Mouse (Mus musculus) brain, embryonic 14.5 days (tissue): ENCODE data around the gene Dhx33. TPM values are rescaled to one million over a fixed set of nuclear protein-coding genes. Genes with fewer than 3 reads are reported as not detected.

Experiments
- DNase-seq: peaks from one replicate; pipeline ENCODE4 v3.0.0-alpha.2; 2011; ENCODE audit warnings: low read depth
- CTCF ChIP-seq: fragments of 200-500 bp; IDR thresholded peaks from 2 replicates; pipeline ENCODE4 v1.5.1; 2012; ENCODE audit warnings: inconsistent platforms, mild to moderate bottlenecking, moderate library complexity, borderline replicate concordance; ENCODE audit not compliant: insufficient read depth, insufficient read length; ENCODE audit errors: extremely low read depth
- POLR2A ChIP-seq: fragments of 200-500 bp; IDR thresholded peaks from 2 replicates; pipeline ENCODE4 v1.6.1; 2012; ENCODE audit warnings: mild to moderate bottlenecking, inconsistent platforms, borderline replicate concordance; ENCODE audit not compliant: poor library complexity, insufficient read depth, insufficient read length, severe bottlenecking; ENCODE audit errors: extremely low read depth
- polyA plus RNA-seq: library from polyadenylated mRNA; depleted of rRNA; stranded (reverse); fragments of >200 nt; gene quantifications from 2 replicates; pipeline ENCODE4 v1.2.3, GENCODE M21; 2012; rRNA removed

Gene Dhx33
- 27.9 and 28.1 TPM in 2 replicates for polyA plus RNA-seq

DNA sequence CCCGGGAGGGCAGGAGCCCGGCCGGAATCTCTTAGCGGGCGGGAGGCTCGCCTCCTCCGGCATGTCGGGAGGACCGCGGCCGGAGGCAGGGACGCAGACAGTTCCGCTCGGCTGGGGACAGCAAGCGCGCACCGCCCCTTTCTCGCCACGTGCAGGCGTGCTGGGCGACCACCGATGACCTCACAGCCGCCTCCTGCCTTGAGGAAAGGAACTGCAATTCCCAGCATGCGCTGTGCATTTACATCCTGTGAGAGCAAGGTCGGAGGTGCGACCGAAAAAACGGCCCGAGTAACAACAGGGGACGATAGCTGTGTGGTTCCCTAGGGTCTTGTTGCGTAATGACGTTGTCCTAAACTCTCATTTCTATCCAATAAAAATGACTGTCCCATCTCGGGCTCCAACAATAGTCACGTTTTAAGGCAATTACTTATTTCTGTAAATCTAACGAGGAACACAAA, at the start of gene Dhx33:
Gene Dhx33 (minus strand): TSS at position 122 of the 458 bp plus-strand sequence.
- DNase-seq = peak; percentile 100
- TF ChIP-seq POLR2A (peak; percentile 30; the same call in 1 of the 2 replicates), CTCF (peak; percentile 15; the same call in 1 of the 2 replicates)

DNA sequence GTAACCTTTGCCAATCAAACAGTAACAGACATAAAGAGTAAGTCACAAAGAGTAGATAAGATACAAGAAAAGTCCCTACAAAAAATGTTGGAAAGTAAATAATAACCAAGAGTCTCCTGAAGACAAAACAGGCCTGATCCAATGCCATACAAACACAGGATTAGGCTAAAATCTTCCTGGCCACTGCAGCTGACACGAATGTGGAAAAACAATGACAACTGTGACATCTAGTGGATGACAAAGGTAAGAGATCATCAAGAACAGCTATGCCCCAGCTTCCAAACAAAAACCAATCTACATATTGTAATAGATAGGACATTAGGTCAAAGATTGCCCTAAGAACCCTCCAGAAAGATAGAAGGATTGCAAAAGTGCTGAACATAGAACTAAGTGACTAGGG, 48.3 kb upstream of the Dhx33 start:
- no peak for TF ChIP-seq POLR2A
- peak; percentile 57; the same call in 1 of the 2 replicates for TF ChIP-seq CTCF
- DNase-seq = peak; percentile 86

DNA sequence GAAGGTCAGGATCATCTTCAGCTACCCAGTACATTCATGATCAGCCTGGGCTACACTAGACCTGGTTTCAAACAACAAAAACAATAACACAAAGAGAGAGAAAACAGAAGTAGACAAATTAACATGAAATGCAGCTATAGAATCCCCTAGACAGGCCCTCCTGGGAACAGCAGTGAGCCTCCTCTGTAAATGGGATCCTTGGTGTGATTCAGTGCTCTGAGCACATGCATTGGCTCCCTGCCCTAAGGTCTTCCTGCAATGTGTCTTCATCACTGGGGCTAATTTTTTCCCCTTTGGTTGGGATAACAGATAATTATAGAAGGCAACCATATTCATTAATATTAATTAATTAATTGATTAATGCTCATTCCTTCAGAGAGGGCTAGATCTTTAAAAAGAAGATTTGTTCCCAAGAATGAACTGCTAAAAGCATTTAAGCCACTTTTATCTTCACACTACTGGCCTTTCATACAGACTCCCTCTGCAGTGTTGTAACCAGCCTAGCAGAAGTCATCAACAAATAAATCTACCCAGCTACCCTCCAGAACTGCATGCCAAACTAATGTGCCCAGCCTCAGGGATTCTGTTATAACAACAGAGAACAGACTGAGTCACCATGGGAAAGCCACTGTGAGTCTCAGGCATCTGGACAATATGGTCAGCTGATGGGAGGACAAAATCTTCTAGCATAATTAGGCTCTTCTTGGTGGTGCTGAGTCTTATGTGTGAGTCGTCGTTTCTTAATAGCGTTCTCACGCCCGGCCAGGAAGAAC, 35.5 kb upstream of the Dhx33 start:
- no peak for DNase-seq
- TF ChIP-seq CTCF (no peak), POLR2A (no peak)

DNA sequence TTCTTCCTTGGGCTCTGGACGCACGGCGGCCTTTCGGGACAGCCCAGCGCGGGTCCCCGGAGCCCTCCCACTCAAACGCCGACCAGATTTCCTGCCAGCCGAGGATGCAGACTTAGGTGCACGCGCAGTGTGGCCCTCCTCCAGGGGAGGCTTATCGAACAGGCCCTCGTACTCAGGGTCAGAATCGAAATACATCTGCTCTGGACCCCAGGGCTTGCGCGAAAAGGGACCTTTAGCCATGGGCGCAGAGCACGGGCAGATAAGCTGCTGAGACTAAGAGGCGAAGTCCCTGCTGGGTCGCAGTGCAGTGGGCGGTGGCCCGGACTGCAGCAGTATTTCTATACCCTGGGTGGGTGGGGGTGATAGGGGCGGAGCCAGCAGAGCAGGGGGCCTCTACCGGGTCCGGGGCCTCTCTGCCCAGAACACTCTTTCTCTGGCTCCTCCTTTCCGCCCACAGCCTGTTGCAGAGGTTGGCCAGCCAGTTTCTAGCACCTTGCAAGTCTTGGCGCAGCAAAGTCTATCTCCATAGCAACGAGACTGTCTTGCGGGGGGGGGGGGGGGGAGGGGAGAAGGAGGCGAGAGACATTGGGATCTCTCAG, 29.0 kb upstream of the Dhx33 start, which contains the start of gene 6330403K07Rik:
Gene 6330403K07Rik (minus strand): TSS at position 351 of the 599 bp plus-strand sequence.
- TF ChIP-seq POLR2A = peak; percentile 78; the same call in 1 of the 2 replicates
- TF ChIP-seq CTCF = no peak
- DNase-seq = peak; percentile 98

DNA sequence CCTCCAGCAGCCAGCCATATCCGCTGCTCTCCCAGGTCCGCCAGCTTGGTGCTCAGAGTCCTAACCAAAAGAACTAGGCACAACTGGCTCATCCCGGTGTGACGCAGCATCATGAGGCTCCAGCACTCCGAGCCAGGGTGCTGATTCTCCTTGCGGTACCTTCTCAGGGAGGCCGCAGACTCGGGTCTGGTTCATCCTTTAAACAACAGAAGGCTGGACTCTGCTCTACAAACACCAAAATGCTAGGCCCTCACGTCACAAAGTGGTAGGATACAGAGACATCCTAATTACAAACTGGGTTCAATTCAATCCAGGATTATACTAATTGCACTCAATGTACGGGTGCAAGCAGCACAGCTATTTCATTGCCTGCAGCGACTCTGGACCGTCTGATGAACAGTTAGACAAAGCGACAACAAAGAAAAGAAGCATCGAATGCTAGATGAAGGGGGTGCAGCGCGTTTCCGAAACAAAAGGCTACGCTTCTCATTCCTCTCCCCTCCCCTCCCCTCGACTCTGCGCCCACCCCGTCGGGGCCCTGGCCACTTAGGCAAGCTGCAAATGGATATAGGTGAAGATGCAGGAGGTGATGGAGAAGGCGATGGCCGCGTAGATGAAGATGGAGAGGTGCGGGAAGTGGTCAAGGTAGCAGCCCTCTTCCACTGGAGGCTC, 28.4 kb upstream of the Dhx33 start:
- TF ChIP-seq CTCF = no peak
- no peak; the same call in 1 of the 2 replicates for TF ChIP-seq POLR2A
- DNase-seq = peak; percentile 80

DNA sequence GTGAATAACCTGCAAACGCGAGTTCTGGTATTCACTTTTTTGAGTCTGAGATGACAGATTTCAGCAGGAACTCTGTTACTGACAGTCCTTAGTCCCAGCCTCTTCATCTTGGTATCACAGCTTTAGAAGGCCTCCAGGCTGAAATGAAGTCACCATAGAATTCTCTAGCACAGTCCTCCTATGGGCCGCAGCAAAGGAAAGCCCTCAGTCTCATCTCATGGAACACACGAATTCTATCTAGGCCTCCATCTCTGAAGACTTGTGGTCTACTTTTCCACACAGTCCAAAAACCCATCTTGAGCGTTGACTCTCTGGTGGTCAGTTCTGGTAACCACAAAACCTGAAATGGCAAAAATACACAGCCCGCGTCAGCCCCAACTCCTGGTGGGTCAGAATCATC, 27.8 kb upstream of the Dhx33 start:
- TF ChIP-seq CTCF = no peak
- no peak for TF ChIP-seq POLR2A
- DNase-seq = no peak

DNA sequence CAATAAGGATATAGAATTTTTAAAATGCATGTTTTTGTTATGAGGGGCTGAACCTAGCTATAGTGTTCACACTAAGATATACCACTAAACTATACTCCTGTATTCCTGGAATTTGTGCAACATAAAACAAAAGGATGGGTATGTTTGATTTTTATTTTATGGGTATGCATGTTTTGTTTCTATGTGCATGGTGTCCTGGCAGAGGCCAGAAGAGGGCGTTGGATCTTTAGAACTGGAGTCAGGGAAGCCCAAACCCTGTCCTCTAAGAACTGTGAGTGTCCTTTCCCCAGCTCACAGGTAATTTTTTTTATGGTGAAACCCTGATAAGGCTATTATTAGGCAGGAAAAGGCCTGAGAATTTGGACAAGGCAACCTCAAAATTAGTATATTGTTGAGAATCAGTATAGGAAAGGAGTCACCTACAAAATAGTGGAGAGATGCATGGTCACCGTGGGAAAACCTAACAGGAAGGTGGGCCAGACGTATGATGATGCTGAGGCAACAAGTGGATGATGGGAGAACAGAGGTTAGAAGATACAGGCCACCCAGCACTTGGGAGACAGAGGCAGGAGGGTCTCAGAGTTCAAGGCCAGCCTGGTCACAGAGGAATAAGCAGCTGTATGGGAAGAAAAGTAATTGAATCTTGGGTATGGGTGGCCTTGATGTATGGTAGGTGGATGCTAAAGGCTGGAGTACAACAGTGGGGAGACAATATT, 25.3 kb upstream of the Dhx33 start:
- TF ChIP-seq CTCF (0 out of 2 replicates have a peak, but pooled peaks have one; percentile 16), POLR2A (no peak)
- DNase-seq = no peak

DNA sequence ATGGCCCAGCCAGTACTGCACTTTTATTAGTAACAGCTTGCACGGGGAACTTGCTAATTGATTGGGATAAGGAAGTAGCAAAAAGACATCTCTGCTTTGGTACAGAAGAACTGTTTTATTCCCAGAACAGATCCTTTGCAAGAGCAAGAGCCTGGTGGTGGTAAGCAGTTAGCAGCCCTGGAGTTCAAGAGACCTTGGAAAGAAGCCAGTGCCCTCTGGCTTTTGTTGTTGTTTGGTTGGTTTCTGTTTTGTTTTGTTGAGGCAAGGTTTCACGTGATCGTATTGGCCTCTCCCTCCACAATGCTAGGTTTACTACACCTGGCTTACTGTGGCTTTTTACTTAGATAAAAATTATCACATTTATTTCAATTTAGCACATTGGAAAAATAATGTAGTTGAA, 24.0 kb upstream of the Dhx33 start:
- TF ChIP-seq CTCF (no peak), POLR2A (no peak)
- no peak for DNase-seq

DNA sequence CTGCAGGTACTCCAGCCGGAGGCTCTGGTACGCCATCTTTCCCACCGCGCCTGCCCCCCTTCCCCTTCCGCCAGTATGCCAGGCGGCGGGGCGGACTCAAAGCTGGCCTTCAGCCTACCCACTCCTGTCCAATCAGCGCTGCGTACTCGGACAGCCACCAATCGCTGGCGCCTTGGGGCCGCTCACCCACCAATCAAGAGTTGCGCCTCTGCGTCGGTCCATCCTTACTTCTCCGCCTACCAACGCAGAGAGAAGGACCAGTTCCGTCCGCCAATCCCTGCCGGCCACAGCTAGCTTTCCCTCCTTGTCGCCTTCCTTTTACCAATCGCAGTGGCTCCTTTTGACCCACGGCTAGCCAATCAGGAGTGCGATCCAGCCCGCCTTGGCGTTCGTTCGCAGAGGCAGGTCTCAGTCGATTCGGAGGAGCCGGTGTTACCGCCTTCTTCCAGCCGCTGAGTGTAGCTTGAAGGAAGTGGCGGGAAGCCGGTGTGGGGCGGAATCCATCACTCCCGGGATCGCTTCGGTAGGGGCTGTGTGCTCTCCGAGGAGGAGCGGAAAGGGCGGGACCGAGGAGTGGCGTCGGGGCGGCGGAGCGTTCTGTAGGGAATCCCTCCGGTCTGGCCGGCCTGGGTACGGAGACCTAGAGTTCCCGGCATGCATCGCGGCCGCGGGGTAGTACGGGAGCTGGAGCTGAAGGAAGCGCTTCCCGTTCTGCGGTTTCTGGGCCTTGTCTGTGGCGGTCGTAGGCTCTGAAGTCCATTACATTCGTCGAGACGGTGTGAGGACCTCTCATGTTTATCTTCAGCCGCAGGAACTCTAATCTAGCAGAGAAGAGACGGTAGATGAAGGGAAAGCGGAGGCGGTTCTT, 15.2 kb upstream of the Dhx33 start, which contains the start of the genes Mis12 and Derl2:
Gene Mis12 (plus strand): TSS at position 411 of the 868 bp plus-strand sequence.
Gene Derl2 (minus strand): TSS at position 641 of the 868 bp plus-strand sequence.
- DNase-seq = peak; percentile 100
- TF ChIP-seq POLR2A = peak; percentile 54; the same call in 1 of the 2 replicates
- no peak for TF ChIP-seq CTCF
